Mouse (Mus musculus): ENCODE results near the gene Scgb1b10. TPM values are rescaled to one million over a fixed set of nuclear protein-coding genes. Genes with fewer than 3 reads are reported as not detected.
"Not testable (repeated sequence)": the region's sequence is repeated elsewhere in the genome, so short reads cannot be mapped to it uniquely, and the experiment has no call there.

Scgb1b10 gene
- not detected in 2 replicates for polyA plus RNA-seq (2012; ENCODE audit: insufficient read depth, low replicate concordance)

GRCm38 (mm10) chr7:32100553-32100952 is at the start of gene Scgb1b10:
Gene Scgb1b10, plus strand, starts transcription at chr7:32100853.
- H3K9me3 ChIP-seq; H3K27me3 ChIP-seq (replicated peaks); H3K36me3 ChIP-seq (replicated peaks; ENCODE audit: low read length); H3K4me3 ChIP-seq (replicated peaks); H3K4me1 ChIP-seq: not testable (repeated sequence)

Other genes with a start within 250 kb of the Scgb1b10 start
- not detected in 2 replicates for gene Scgb2b11, start 110.3 kb downstream of the Scgb1b10 start, polyA plus RNA-seq (2012; ENCODE audit: insufficient read depth, low replicate concordance)
- gene Scgb1b11, start 122.0 kb downstream of the Scgb1b10 start, polyA plus RNA-seq (2012; ENCODE audit: insufficient read depth, low replicate concordance) = not detected in 2 replicates
- not detected in 2 replicates for gene Scgb2b12, start 226.4 kb downstream of the Scgb1b10 start, polyA plus RNA-seq (2012; ENCODE audit: insufficient read depth, low replicate concordance)
- gene Scgb1b12, start 233.3 kb downstream of the Scgb1b10 start, polyA plus RNA-seq (2012; ENCODE audit: insufficient read depth, low replicate concordance) = not detected in 2 replicates